Mouse (Mus musculus): ENCODE measurements at regions not wholly inside any gene's neighbourhood (a gene's known extent, or its start where the extent isn't known, plus 50 kb on each side); places are given as distances from the start of the nearest gene placed in this dataset.
"Not testable (repeated sequence)": the region's sequence is repeated elsewhere in the genome, so short reads cannot be mapped to it uniquely, and the experiment has no call there.

DNA sequence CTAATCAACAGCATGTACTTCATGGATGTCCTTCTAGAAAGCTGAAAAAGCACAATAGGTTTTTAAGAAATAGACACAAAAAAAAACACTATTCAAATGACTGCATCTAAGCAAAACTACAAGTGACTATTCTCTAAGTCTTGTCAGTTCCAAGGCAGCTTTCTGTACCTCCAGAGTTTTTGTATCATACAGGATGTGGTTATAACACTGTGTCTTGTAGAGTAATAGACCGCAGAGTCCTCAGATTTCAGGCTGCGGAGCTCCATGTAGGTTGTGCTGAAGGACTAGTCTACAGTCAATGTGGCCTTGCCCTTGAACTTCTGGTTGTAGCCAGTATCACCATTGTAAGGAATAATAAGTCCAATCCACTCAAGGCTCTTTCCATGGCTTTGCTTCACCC lies 1137.7 kb upstream of the Zfp386 start:
- not testable (repeated sequence) for DNase-seq

DNA sequence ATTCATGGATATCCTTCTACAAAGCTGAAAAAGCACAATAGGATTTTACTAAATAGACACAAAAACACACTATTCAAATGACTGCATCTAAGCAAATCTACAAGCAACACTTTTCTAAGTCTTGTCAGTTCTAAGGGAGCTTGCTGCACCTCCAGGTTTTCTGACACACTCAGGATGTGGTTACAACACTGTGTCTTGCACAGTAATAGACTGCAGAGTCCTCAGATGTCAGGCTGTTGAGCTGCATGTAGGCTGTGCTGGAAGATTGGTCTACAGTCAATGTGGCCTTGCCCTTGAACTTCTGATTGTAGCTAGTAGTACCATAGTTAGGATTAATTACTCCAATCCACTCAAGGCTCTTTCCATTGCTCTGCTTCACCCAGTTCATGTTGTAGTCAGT lies 1133.1 kb upstream of the Zfp386 start:
- DNase-seq: not testable (repeated sequence)

DNA sequence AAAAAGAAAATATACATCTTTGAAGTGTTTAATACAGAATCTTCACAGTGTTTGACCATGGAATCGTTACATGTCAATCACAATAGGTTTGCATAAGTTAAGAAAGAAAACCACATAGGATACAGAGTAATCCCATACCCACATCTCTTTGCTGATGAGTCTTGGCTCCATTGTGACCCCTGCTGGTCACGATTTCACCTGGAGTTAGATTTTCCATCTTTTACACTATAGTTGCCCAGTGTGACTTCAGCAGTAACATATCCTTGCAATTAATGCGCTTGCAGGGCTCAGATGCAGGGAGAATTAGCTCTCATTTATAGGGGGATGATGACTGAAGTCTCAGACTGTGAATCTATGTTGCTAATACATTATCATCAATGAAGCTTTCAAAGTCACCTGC lies 1119.8 kb upstream of the Zfp386 start:
- DNase-seq: no peak

DNA sequence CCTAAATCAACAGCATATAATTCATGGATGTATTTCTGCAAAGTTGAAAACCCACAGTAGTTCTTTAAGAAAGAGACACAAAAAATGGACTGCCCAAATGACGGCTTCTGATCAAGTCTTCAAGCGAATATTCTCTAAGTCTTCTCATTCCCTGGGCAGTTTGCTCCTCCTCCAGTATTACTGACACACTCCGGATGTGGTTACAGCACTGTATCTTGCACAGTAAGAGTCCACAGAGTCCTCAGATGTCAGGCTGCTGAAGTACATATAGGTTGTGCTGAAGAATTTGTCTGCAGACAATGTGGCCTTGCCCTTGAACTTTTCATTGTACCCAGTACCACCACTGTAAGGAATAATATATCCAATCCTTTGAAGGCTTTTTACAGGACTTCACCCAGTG lies 1115.4 kb upstream of the Zfp386 start:
- DNase-seq: no peak

DNA sequence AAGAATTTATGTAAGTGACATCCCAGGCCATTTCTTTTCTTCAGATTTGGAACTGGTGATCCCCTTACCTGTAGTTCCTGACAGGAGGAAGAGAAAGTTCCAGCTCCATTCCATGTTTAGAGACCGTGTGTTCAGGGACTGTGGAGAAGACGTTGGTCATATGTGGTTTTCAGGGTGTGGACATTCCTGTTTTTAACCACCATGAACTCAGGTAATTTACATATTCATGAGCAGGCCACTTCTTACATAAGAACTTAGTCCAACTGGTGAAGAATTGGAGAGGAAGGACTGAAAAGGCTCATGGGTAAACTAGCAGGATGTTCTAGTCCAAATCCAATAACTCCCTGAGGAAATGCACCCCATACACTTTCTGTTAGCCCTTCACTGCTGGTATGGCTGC lies 1114.9 kb upstream of the Zfp386 start:
- DNase-seq: no peak

DNA sequence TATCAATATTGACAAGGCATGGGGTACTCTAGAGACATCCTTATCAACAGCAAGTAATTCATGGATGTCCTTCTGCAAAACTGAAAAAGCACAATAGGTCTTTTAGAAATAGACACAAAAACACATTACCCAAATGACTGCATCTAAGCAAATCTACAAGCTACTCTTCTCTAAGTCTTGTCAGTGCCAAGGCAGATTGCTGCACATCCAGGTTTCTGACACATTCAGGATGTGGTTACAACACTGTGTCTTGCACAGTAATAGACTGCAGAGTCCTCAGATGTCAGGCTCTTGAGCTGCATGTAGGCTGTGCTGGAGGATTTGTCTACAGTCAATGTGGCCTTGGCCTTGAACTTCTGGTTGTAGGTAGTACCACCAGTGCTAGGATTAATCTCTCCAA lies 1110.7 kb upstream of the Zfp386 start:
- DNase-seq: not testable (repeated sequence)

DNA sequence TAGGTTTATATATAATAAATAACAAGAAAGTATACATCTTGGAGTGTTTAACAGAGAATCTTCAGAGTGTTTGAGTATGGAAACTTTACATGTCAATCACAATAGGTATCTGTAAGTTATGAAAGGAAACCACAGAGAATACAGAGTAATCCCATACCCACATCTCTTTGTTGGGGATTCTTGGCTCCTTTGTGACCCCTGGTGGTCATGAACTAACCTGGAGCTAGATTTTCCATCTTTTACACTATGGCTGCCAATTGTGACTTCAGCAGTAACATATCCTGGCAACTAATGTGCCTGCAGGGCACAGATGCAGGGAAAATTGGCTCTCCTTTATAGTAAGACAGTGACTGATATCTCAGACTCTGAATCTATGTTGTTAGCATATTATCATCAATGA lies 1107.9 kb upstream of the Zfp386 start:
- no peak for DNase-seq

DNA sequence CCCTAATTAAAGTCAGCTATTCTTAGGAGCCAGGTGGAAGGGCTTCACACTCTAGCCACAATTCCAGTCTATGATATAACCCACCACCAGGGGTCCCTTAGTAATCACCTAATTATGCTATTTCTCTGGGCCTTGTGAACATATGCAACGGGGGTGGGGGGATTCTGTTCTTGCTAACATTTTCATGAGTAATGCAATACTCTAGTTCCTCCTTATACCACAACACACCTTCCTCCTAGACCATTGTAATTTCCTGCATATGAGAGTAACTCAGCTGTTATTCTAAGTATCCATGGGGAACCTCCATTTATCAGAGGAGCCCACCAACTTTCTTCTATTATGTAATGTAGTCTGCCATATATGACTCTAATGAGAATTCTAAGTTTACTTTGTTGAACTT lies 1085.4 kb upstream of the Zfp386 start:
- DNase-seq: no peak

DNA sequence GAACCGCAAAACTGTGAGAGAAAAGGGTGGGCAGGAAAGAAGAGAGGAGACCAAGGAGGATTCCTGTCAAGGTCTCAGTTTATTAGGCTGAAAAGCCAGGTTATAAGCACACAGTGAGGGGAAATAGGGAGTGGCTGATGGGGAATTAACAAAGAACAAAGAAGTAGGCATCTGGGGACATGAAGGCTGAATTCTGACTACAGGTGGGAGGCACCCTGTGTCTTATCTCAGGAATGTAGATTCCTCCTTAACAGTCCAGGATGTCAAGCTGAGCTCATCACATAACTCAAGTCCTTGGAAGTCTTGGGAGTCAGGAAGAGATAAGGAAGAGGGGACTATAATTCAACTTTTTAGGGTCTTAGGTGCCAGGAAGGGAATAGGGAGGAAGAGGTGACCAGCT lies 1083.3 kb upstream of the Zfp386 start:
- not testable (repeated sequence) for DNase-seq

DNA sequence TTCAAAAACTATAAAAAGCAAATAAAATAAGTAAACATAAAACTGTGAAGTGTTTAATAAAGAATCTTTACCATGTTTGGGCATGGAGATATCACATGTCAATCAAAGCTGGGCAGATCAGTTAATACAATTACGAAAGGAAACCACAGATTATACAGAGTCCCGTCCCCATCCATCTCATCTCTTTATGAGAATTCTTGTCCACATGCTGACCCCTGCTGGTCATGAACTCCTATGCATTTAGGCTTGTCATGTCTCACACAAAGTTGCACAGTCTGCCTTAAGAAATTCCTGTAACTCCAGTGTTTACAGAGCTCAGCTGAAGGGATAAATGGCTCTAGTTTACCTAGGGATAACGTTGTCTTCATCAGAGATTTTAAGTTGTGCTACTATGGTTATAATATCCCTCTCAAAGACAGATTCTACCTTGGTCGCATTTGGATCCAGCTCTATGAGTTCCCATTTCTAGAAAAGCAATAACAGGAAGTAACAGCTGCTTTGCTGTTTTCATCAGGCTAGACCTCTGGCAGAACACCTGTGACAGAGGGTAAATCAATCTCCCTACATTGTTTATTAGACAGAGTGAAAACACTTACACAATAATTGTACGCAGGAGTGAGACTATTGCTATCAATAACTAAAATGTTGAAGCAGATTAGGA lies 1065.9 kb upstream of the Zfp386 start:
- DNase-seq: no peak

DNA sequence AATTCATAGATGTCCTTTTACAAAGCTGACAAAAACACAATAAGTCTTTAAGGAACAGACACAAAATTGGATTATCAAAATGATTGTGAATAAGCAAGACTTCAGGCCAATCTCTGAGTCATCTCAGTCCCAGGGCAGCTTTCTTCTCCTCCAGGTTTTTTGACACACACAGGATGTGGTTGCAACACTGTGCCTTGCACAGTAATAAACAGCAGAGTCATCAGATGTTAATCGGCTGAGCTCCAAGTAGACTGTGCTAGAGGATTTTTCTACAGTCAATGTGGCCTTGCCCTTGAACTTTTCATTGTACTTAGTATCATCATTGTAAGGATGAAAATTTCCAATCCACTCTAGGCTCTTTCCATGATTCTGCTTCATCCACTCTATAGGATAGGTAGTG lies 1056.6 kb upstream of the Zfp386 start:
- no peak for DNase-seq

DNA sequence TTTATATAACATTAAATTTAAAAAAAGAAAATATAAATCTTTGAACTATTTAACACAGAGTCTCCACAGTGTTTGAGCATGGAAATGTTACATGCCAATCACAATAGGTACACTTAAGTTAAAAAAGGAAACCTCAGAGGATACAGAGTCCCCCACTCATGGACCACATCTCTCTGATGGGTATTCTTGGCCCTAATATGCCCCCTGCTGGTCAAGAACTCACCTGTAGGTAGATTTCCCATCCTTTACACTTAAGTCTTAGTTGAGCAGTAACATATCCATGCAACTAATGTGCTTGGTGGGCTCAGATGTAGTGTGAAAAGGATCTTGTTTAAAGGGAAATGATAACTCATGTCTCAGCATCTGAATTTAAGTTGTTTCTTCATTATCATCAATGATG lies 1050.7 kb upstream of the Zfp386 start:
- DNase-seq: no peak

DNA sequence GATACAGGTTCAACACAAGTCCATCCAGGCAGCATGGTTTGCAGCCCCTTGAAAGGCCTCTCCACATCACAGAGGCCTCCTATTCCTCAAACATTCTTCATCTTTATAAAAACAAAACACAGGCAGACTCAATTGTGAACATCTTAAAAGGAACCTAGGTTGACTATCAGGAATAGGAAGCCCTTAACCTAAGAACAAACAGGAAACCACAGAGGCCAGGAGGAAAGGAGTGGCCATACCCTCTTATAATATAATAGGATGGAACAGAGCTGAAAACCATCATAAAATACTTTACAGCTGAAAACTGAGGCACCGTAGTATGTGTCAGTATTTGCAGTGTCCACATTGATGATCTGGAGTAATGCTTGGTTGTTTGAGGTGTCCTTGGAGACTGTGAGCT lies 1044.4 kb upstream of the Zfp386 start:
- no peak for DNase-seq

DNA sequence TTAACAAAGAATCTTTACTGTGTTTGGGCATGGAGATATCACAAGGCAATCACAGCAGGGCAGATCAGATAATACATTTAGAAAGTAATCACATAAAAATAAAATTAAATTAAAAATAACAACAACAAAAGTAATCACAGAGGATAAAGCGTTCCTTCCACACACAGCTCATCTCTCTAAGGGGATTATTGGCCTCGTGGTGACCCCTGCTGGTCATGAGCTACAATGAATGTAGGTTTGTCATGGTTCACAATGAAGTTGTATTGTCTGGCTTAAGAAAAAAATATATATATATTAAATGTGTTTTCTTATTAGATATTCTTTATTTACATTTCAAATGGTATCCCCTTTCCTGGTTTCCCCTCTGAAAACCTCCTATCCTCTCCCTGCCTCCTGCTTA lies 1039.1 kb upstream of the Zfp386 start:
- no peak for DNase-seq

DNA sequence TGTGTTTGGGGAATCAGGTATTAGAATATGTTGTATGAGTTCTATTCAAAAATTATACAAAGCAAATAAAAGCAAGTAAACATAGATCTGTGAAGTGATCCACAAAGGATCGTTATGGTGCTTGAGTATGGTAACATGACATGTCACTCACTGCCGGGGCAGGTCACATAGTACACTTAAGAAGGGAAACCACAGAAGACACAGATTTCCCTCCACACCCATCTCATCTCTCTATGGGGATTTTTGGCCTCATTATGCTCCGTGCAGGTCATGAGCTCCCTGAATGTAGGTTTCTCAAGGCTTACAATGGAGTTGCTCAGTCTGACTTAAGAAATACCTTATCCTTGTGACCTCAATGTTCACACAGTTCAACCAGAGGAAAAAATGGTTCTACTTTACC lies 1034.8 kb upstream of the Zfp386 start:
- DNase-seq: no peak

DNA sequence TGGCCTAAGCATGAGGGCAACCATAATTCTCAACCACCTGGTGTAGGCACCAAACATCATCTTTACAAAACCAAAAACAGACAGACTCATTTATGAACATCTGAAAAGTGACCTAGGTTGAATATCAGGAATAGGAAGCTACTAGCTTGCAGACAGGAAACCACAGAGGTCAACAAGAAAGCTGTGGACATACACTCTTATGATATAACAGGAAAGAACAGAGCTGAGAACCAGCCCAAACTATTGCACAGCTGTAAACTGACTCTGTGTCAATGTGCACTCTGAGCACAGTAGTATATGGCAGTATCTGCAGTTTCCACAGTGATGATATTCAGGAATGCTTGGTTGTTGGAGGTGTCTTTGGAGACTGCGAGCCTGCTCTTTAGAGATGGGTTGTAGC lies 1023.8 kb upstream of the Zfp386 start:
- DNase-seq: no peak

DNA sequence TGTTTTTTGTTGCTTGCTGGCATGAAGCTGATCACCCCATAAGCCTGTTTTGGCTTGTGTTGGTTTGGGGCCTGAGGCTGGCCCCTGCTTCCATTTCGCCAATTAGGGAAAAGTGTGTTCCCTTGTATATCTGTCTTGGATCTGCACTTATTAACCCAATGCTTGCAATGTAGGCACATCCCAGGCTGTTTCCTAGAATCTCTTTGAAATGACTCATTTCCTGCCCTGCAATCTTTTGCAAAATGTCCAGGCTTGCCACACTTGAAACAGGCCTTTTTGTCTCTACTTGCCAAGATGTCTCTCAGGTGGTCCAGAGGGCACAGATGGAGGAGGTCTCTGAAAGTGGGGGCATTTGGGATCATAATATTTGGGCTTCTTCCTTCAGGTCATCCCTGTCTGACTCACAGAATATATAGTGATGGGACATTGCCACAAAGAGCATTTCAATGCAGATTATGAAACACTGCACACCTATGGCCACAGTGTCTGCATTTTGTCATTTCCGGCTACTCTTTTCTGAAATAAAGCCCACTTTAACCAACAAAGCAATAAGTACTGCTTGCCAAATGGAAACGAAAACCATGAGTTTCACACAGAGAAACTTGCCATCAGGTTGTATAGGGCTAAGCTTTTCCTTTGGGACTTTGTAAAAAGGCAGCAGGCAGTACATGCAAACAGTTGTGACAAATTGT lies 1012.9 kb upstream of the Zfp386 start:
- DNase-seq: no peak

DNA sequence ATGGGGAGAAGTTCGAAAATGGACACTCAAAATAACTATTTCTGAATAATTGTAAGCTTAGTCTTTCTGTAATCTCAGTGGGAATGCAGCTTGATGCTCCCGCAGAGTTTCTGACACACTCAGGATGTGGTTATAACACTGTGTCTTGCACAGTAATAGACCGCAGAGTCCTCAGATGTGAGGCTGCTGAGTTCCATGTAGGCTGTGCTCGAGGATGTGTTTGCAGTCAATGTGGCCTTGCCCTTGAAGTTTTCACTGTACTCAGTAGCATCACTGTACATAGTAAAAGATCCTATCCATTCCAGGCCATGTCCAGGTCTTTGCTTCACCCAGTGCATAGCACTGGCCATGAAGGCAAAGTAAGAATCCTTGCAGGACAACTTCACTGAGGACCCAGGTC lies 992.4 kb upstream of the Zfp386 start:
- no peak for DNase-seq

DNA sequence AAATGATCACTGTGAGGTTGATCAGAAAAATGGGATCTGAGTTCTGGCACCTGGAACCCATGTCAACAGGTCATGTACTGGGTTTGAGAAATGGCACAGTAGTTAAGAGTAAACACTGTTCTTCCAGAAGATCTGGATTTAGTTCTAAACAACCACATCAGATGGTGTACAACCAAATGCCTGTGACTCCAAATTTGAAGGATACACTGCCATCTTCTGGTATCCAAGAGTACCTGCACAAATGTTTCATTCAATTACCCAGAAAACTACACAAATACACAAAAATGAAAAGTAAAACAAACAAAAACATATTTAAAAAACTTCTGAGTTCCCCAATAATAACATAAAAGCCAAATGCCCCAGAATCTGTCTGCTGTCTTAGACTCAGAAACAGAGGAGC lies 987.6 kb upstream of the Zfp386 start:
- not testable (repeated sequence) for DNase-seq

DNA sequence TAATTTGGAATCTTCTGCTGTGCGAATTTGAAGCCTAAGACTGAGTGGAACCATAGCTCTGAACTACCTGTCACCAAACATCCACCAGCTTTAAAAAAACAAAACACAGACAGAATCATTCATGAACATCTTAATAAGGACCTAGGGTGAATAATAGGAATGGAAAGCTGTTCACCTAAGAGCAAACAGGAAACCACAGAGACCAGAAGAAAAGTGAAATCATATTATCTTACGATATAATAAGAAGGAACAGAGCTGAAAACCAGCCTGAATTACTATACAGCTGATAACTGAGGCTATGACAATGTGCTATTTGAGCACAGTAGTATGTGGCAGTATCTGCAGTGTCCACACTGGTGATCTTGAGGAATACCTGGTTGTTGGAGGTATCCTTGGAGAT lies 980.3 kb upstream of the Zfp386 start:
- DNase-seq: no peak

DNA sequence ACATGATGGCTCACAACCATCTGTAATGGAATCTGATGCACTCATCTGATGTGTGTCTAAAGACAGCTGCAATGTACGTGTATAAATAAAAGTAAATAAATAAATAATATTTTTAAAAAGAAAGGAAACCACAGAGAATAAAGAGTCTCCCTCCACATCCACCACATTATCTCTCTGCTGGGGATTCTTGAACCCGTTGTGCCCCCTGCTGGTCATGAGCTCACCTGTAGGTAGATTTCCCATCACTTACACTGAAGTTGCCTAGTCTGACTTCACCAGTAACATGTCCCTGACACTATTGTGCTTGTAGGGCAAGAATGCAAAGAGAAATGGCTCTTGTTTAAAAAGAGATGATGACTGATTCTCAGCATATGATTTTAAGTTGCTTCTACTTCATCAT lies 956.1 kb upstream of the Zfp386 start:
- DNase-seq: not testable (repeated sequence)

DNA sequence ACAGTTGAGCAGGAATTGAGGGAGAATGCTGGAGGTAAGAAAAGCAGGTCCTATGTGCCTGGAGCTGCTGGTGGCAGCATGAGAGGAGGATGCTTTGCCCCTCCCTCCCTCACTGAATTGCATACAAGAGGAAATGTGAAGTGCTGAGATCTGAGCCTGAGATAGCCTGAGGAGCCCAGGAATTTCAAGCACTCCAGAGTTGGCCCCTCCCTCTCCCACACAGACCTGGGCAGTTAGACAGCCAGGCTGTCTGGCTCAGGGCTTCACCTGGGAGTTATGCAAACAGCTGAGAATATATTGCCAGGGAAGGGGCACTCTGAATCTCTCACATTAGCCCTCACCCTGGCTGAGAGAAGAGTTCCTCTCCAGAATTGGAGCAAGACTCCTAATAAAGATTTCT lies 937.8 kb upstream of the Zfp386 start:
- no peak for DNase-seq

DNA sequence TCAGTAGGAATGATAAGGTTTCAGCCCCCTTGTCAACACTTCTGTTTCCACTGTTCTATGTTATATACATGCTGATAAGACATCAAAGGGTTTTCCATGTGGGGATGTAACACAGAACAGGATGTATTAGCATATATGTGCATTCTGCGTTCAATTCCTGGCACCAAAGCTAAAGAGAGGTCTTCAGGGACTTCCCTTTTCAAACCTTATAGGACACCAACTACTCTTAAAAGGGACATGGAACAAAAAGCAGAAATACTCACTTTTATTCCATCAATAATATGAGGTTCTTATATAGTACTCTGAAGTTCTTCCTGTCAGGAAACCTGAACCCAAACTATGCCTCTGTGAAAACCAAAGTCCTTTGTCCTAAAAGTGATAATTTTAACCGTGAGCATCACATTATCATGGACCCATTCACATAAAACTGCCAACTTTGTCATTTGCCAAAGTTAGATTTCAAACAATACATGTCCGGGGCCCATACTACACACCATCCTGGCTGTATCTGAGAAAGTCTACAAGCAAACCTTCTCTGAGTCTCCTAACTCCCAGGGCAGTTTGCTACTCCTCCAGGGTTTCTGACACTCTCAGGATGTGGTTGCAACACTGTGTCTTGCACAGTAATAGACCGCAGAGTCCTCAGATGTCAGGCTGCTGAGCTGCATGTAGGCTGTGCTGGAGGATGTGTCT lies 928.2 kb upstream of the Zfp386 start:
- not testable (repeated sequence) for DNase-seq

DNA sequence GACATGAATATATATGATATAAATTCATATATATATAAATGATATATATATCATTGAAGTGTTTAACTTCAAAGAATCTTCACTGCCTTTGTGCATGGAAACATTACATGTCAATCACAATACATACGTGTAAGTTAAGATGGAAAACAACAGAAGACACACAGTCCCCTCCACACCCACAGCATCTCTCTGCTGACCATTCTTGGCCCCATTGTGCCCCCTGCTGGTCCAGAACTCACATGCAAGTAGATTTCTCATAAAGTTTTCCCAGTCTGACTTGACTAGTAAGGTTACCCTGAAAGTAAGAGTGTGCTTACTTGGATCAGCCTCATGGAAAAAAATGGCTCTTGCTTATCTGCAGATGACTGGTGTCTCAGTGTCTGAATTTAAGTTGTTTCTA lies 926.3 kb upstream of the Zfp386 start:
- DNase-seq: no peak
